Comparison of ENCODE assay signal across 1 mouse cellular context in genomic region chr4:91556959-91557358, GRCm38 (mm10).
TF ChIP-seq lines count a peak whose summit lies in the region.

No protein-coding gene starts in this region.

TF ChIP-seq in MEL, 35 proteins besides CTCF, POLR2A, EP300 and RAD21 (continued from another document):
- TF ChIP-seq USF1 (IDR thresholded peaks at IDR 0.05; ENCODE audit: low read depth, low read length) (no peak), TBP (IDR thresholded peaks at IDR 0.05; ENCODE audit: low read depth, low read length) (peak; percentile 84), TAL1 (IDR thresholded peaks at IDR 0.05; ENCODE audit: low read length) (no peak), TCF12 (IDR thresholded peaks at IDR 0.05; ENCODE audit: low read depth, low read length) (peak; percentile 67; the same call in 1 of the 2 replicates), ZC3H11A (IDR thresholded peaks at IDR 0.05; ENCODE audit: low read depth, low read length) (no peak), ZMIZ1 (IDR thresholded peaks at IDR 0.05; ENCODE audit: low read depth, low read length) (no peak), MAZ (IDR thresholded peaks at IDR 0.05; ENCODE audit: low read depth, low read length) (no peak), ELF1 (IDR thresholded peaks at IDR 0.05; ENCODE audit: low read depth, low read length) (no peak), CHD2 (IDR thresholded peaks at IDR 0.05; ENCODE audit: low read length) (no peak), UBTF (IDR thresholded peaks at IDR 0.05; ENCODE audit: borderline replicate concordance, insufficient read depth, low read depth, low read length) (no peak), CHD1 (IDR thresholded peaks at IDR 0.05; ENCODE audit: low read depth, low read length) (no peak), NELFE (IDR thresholded peaks at IDR 0.05; ENCODE audit: low read depth, low read length) (no peak), USF2 (IDR thresholded peaks at IDR 0.05; ENCODE audit: borderline replicate concordance in 1 of 2, insufficient read depth in 1 of 2, low read depth in 1 of 2, low read length in 2 of 2) (no peak), MYB (IDR thresholded peaks at IDR 0.05; ENCODE audit: low read depth, low read length) (peak; percentile 48), ZNF384 (IDR thresholded peaks at IDR 0.05; ENCODE audit: low read depth, low read length) (no peak), POLR2AphosphoS2 (IDR thresholded peaks at IDR 0.05; ENCODE audit: low read length) (no peak), E2F4 (IDR thresholded peaks at IDR 0.05; ENCODE audit: borderline replicate concordance, low read depth, low read length) (no peak), MXI1 (IDR thresholded peaks at IDR 0.05; ENCODE audit: low read depth, low read length) (no peak), MYC (IDR thresholded peaks at IDR 0.05; ENCODE audit: low read depth, low read length) (0 out of 2 replicates have a peak, but pooled peaks have one; percentile 56), GABPA (IDR thresholded peaks at IDR 0.05; ENCODE audit: low read depth, low read length) (no peak; the same call in 1 of the 2 replicates), GATA1 (IDR thresholded peaks at IDR 0.05; ENCODE audit: low read depth, low read length) (0 out of 2 replicates have a peak, but pooled peaks have one; percentile 13), ZKSCAN1 (IDR thresholded peaks at IDR 0.05; ENCODE audit: low read depth, low read length) (no peak), HCFC1 (IDR thresholded peaks at IDR 0.05; ENCODE audit: low read depth, low read length) (0 out of 2 replicates have a peak, but pooled peaks have one; percentile 33)
